Mouse (Mus musculus) heart, embryonic 15.5 days (tissue): Measurements from ENCODE around the gene Ubash3a. TPM values are rescaled to one million over a fixed set of nuclear protein-coding genes. Genes with fewer than 3 reads are reported as not detected.

Source experiments
- ATAC-seq: fragments of 200-750 bp; cut with Nextera tagmentation; replicated peaks from 2 replicates; pipeline ENCODE4 v1.8.0; 2017; ENCODE audit warnings: low read depth, moderate TSS enrichment; ENCODE audit not compliant: insufficient number of reproducible peaks, insufficient read depth, low FRiP score
- H3K27ac ChIP-seq: fragments of 300-500 bp; sonication (generic); 2 replicates; pipeline ENCODE4 v1.5.1; 2015; ENCODE audit warnings: mild to moderate bottlenecking, inconsistent platforms
- H3K27me3 ChIP-seq: fragments of 300-500 bp; sonication (generic); 2 replicates; pipeline ENCODE4 v1.6.1; 2015; ENCODE audit warnings: inconsistent platforms
- H3K36me3 ChIP-seq: fragments of 300-500 bp; sonication (generic); 2 replicates; pipeline ENCODE4 v1.6.1; 2015; ENCODE audit warnings: mild to moderate bottlenecking, inconsistent platforms
- H3K4me1 ChIP-seq: fragments of 300-500 bp; sonication (generic); replicated peaks from 2 replicates; pipeline ENCODE4 v1.6.1; 2015; ENCODE audit warnings: inconsistent platforms
- H3K4me2 ChIP-seq: fragments of 300-500 bp; sonication (generic); 2 replicates; pipeline ENCODE4 v1.6.1; 2015; ENCODE audit warnings: inconsistent platforms, mild to moderate bottlenecking, moderate library complexity
- H3K4me3 ChIP-seq: fragments of 300-500 bp; sonication (generic); 2 replicates; pipeline ENCODE4 v1.5.1; 2015; ENCODE audit warnings: mild to moderate bottlenecking, inconsistent platforms
- H3K9ac ChIP-seq: fragments of 300-500 bp; sonication (generic); 2 replicates; pipeline ENCODE4 v1.6.1; 2015; ENCODE audit warnings: mild to moderate bottlenecking, inconsistent platforms
- H3K9me3 ChIP-seq: fragments of 300-500 bp; sonication (generic); replicated peaks from 2 replicates; pipeline ENCODE4 v1.6.1; 2016; ENCODE audit warnings: inconsistent platforms
- WGBS: fragments of 180-500 bp; shearing (Covaris S2); methylation state at CpG from one replicate; pipeline ENCODE4 v1.1.7; 2015; ENCODE audit warnings: mixed read lengths; 5-methylcytosine and 5-hydroxymethylcytosine counted together
- polyA plus RNA-seq: library from polyadenylated mRNA; unstranded; fragments of >200 nt; fragmentation: Nextera tagmentation; extraction: Ambion mirVana; gene quantifications from 2 replicates; pipeline ENCODE4 v1.2.1, GENCODE M21; 2015

Ubash3a gene
- polyA plus RNA-seq, 1 experiment from 2014 or later, result 0.37 TPM

DNA sequence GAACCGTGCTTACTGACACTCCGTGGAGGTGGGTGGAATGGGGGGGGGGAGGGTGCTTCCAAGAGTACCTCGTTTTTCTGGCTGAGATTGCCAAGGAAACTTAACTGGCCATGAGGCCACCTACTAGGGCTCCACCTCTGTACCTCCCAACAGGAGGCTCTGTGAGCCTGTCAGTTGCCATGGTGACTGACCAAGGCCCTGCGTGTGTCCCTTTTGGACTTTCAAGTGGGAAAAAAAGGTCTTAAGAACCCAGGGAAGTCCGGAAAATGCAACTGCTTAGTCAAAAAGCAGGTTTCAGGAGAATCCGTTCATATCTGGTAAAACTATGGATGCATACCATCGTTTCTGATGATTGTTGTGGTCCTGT is 75.0 kb downstream of the Ubash3a start:
- no peaks in the 10 kb centered on the region for H3K27me3 ChIP-seq
- no peak overlapping the region for H3K4me3 ChIP-seq
- ATAC-seq, result no peak
- H3K9ac ChIP-seq, result no peak overlapping the region
- H3K27ac ChIP-seq, result no peak overlapping the region
- H3K4me2 ChIP-seq, result no peak overlapping the region
- WGBS, result 37% methylated on average over 7 of the region's 7 CpGs
- no peaks in the 10 kb centered on the region for H3K36me3 ChIP-seq
- no peaks in the 10 kb centered on the region for H3K4me1 ChIP-seq
- no peaks in the 10 kb centered on the region for H3K9me3 ChIP-seq

DNA sequence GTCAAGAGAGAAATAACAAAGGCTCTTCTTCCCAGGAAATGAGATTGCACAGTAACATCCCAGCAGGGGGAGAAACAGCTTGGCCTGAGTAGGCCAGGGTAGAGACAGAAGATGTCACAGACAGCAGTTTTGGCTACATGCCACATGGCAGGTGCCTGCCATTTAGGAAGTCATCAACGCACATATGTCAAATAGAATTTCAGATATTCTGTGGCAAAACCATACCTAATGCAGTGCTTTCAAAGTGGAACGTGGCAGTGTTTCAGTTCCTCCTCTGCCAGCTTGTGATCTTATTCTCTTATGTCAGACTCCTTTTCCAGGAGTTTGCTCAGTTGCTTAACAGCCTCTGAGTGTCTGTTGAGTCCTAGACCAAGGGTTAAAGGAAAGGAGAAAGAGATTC is 78.2 kb downstream of the Ubash3a start:
- Histone ChIP-seq H3K4me1 (no peaks in the 10 kb centered on the region), H3K9ac (no peak overlapping the region), H3K27me3 (no peaks in the 10 kb centered on the region), H3K9me3 (no peaks in the 10 kb centered on the region), H3K4me3 (no peak overlapping the region), H3K4me2 (no peak overlapping the region), H3K36me3 (no peaks in the 10 kb centered on the region), H3K27ac (no peak overlapping the region)
- no peak for ATAC-seq
- WGBS, result 71% methylated on average over 2 of the region's 2 CpGs

DNA sequence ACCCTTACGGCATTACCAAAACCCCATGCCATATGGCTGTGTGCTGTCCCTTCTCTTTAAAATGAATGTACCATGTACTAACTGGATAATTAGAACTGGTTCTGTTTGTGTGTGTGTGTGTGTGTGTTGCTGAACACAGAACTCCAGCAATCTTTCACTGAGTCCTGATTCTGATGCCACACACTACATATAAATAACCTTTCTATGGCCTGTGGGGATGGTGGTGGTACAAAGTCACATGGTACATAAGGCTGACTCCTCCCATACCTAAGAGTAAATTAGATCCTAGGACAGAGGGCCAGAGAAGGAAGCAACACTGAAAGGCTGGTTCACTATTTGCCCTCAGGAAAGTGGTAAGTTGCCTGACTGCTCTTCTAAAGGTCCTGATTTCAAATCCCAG is 78.8 kb downstream of the Ubash3a start, which contains the start of gene Slc37a1:
Gene Slc37a1 (plus strand): TSS at position 301 of the 400 bp plus-strand sequence.
- Histone ChIP-seq H3K27ac (no peak within 1 kb of the TSS), H3K9me3 (no peaks in the 10 kb centered on the region), H3K4me2 (no peak within 1 kb of the TSS), H3K4me1 (no peaks in the 10 kb centered on the region), H3K4me3 (no peak within 1 kb of the TSS), H3K27me3 (no peaks in the 10 kb centered on the region), H3K36me3 (no peaks in the 10 kb centered on the region), H3K9ac (no peak within 1 kb of the TSS)
- WGBS, result 96% methylated on average over 1 of the region's 1 CpGs
- ATAC-seq, result no peak

DNA sequence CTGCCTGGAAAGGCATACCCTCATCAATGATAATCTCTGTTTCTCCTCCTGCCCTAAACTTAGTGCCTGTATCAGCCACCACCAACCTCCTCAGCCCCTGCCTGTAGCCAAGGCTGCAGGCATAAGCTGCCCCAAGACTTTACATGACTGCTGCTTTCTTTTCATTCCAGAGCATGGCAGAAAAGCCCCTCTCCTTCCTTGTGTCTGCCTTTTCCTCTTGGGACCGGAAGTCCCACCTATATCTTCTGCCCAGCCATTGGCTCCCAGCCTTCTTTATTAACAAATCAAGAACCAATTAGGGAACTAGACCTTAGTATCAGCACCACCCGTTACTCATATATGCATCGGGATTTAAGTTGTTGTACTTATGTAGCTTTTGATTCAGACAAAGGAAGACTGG is 79.5 kb downstream of the Ubash3a start:
- ATAC-seq, result no peak
- Histone ChIP-seq H3K36me3 (no peaks in the 10 kb centered on the region), H3K9ac (no peak overlapping the region), H3K27me3 (no peaks in the 10 kb centered on the region), H3K4me3 (no peak overlapping the region), H3K4me2 (no peak overlapping the region), H3K4me1 (no peaks in the 10 kb centered on the region), H3K27ac (no peak overlapping the region), H3K9me3 (no peaks in the 10 kb centered on the region)
- 78% methylated on average over 3 of the region's 3 CpGs for whole genome bisulfite sequencing

DNA sequence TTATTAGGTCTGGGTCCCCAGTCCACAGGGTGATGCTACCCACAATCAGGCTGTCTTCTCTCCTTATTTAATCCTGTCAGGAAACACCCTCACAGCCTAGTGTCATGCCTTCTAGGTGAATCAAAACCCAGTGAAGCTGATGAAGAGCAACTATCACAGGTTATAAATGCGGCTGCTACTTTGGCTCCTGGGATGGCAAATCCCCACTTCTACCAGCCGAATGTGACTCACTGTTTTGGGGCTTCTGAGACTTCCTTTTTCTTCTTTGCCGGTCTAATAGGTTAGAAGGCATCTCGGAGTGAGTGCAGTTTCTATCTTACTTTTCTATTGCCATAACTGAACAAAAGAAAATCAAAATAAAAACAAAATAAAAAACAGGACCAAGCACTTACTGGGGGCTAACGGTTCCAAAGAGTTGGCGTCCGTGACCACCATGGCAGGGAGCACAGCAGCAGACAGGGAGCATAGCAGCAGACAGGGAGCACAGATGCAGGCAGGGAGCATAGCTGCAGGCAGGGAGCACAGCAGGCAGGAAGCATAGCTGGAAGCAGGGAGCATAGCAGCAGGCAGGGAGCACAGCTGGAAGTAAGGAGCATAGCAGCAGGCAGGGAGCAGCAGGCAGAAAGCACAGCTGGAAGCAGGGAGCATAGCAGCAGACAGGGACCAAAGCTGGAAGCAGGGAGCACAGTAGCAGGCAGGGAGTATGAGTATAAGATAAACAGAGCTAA is 81.5 kb downstream of the Ubash3a start:
- no peak overlapping the region for H3K4me3 ChIP-seq
- no peaks in the 10 kb centered on the region for H3K36me3 ChIP-seq
- no peak overlapping the region for H3K4me2 ChIP-seq
- WGBS, result 54% methylated on average over 7 of the region's 7 CpGs
- H3K9ac ChIP-seq, result no peak overlapping the region
- H3K9me3 ChIP-seq, result no peaks in the 10 kb centered on the region
- no peaks in the 10 kb centered on the region for H3K4me1 ChIP-seq
- no peak overlapping the region for H3K27ac ChIP-seq
- no peaks in the 10 kb centered on the region for H3K27me3 ChIP-seq
- ATAC-seq, result no peak

DNA sequence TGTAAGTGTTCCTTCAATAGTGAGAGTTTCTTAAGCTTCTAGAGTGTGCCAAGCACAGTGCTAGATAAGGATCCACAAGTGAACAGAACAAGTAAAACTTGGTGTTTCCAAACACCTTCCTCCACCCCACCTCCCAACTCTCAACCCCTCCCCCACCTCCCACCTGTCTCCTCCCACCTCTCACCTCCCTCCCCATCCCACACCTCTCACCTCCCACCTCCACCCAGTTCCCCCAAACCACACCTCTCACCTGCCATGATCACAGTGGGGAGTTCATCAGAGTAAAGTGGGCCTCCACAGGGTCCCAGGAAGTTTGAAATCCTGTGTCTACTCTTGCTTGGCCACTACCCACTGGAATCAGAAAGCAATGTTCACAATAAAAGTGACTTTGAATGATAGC is 82.6 kb downstream of the Ubash3a start:
- ATAC-seq, result no peak
- no peak overlapping the region for H3K27ac ChIP-seq
- no peak overlapping the region for H3K4me2 ChIP-seq
- no peak overlapping the region for H3K9ac ChIP-seq
- H3K4me1 ChIP-seq, result peaks cover 2% of the 10 kb centered on the region
- no peaks in the 10 kb centered on the region for H3K9me3 ChIP-seq
- 0 out of 2 replicates have a peak, but pooled peaks cover 3% of the 10 kb centered on the region for H3K27me3 ChIP-seq
- H3K4me3 ChIP-seq, result no peak overlapping the region
- H3K36me3 ChIP-seq, result no peaks in the 10 kb centered on the region

DNA sequence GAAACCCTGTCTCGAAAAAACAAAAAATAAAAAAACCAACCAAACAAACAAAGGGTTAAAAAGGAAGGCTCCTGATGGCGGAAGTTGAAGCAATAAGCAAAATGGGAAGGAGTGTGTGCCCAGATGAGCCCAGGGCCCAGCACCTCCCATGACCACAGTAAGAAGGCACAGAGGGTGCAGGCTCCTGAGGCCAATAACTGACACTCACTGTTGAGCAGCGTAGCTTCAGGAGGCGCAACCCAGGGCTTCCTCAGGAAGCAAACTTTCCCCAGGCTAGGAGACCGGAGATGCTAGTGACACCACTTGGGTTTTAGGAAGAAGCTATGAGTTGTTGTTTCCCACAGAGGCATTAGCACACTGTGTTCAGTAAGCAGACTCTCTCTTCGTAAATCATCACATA is 83.2 kb downstream of the Ubash3a start:
- Histone ChIP-seq H3K36me3 (no peaks in the 10 kb centered on the region), H3K9ac (no peak overlapping the region), H3K4me3 (no peak overlapping the region), H3K27ac (no peak overlapping the region), H3K27me3 (0 out of 2 replicates have a peak, but pooled peaks cover 3% of the 10 kb centered on the region), H3K9me3 (no peaks in the 10 kb centered on the region), H3K4me2 (no peak overlapping the region), H3K4me1 (peaks cover 8% of the 10 kb centered on the region)
- no peak for ATAC-seq
- WGBS, result 62% methylated on average over 6 of the region's 6 CpGs

DNA sequence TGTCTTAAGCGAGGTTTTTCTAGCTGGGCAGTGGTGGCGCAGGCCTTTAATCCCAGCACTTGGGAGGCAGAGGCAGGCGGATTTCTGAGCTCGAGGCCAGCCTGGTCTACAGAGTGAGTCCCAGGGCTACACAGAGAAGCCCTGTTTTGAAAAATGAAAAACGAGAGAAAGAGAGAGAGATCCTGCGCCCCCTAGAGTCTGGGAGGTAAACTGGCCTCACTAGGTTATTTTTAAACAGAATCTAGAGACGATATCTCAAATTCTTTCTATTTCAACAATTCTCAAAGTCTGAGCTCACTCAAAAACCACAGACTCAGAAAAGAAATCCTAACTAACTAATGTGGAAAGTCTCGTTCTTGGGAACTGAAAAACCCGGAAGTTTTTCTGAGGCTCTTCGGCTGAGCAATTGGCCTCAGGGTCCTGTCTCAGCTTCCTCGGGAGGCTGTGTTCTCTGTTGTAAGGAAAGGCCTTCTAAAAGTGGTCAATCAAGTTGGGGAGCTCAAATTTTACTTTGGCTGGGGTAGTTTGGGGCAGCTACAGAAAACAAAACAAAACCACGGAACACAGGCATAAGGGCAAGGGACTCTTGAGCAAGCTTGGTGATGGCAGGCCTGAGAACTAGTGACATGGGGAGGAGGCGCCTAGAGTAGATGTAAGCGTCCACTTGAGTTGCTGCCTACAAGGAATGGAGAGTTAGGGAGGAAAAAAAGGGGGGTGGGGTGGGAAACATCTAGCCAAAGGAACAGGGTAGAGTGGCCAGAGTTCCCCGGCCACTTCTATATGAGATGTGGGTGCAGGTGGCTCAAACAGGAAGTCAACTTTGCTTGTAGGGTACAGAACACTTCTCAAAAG is 86.9 kb downstream of the Ubash3a start:
- Histone ChIP-seq H3K9me3 (no peaks in the 10 kb centered on the region), H3K4me3 (no peak overlapping the region), H3K27ac (0 out of 2 replicates have a peak overlapping the region, but pooled peaks have one; percentile 9), H3K36me3 (no peaks in the 10 kb centered on the region), H3K4me2 (peak overlapping the region; percentile 93), H3K27me3 (0 out of 2 replicates have a peak, but pooled peaks cover 3% of the 10 kb centered on the region), H3K4me1 (peaks cover 41% of the 10 kb centered on the region), H3K9ac (no peak overlapping the region)
- 75% methylated on average over 15 of the region's 15 CpGs for WGBS
- ATAC-seq, result no peak

DNA sequence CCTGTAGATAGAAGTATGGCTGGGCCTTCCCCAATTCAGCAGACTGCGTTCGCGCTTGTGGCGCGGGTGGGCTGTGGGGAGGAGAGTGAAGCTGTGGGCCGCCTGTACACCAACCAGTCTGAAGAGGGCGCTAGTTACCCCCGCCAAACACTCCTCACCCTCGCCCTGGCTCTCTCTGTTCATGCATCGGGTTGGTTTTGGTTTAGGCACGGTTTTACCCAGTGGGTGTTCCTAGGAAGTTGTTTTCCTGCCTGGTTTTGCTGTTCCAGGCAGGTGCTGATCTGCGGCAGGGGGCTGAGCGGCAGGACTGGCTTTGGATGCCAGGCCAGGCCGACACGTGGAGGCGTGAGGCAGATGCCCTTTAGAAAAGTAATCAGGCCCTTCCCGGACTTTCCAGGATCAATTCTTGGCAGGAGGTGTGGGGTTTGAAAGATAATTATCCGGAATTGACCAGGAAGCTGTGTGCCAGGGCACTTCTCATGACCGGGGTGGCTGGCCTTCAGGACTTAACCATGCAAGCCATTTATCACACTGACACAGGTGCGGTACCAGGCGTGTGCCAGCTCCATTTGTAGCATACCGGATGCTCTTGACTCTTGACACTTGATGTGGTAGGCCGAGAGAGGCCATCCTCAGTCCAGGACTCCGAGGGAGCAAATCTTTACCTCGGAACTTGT is 87.7 kb downstream of the Ubash3a start:
- Histone ChIP-seq H3K27ac (0 out of 2 replicates have a peak overlapping the region, but pooled peaks have one; percentile 63), H3K4me1 (peaks cover 41% of the 10 kb centered on the region), H3K4me3 (peak overlapping the region; percentile 63), H3K36me3 (no peaks in the 10 kb centered on the region), H3K27me3 (0 out of 2 replicates have a peak, but pooled peaks cover 3% of the 10 kb centered on the region), H3K9me3 (no peaks in the 10 kb centered on the region), H3K9ac (peak overlapping the region; percentile 67; the same call in 1 of the 2 replicates), H3K4me2 (peak overlapping the region; percentile 93)
- WGBS, result 23% methylated on average over 25 of the region's 25 CpGs
- ATAC-seq, result no peak

DNA sequence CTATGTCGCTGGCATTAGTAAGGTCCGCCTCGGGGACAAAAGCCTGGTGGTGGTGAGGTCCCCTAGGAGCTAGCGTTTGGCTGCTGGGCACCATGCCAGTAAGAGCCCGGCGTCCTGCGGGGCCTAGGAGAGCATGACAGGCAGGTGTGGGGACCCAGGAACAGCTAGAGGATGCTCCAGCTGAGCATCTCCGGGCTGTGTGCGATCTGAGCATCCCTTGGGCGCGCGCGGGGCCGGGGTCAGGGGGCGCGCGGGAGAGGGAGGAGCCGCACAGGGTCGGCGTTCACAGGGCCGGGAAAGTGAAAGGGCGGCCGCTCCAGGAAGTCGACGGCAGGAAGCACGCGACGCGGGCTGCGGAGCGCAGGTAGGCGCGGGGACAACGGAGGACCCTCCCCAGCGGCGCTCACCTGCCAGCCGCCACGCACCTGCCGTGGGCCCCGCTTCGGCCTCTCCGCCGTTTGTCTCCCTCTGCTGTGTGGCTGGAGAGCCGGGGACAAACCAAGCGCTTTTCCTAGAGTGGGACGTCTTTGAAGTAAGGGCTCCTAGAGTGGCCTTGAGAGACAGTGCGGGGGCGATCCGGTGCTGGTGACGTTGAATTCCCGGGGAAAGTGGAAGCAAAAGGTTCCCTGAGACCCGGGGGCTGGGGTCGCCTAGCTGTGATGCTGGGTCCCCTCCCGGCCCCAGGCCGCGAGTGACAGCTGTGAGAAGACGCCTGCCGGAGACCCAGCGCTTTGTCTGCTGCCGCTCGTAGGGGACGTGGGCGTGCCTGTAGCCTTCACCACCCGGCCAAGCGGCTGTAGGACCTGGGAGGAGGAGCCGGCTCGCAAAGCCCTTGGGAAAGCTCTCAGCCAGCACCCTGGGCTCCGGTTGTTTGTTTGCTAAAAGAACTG is 88.5 kb downstream of the Ubash3a start:
- H3K36me3 ChIP-seq, result no peaks in the 10 kb centered on the region
- WGBS, result 1% methylated on average over 53 of the region's 68 CpGs
- 0 out of 2 replicates have a peak, but pooled peaks cover 3% of the 10 kb centered on the region for H3K27me3 ChIP-seq
- no peaks in the 10 kb centered on the region for H3K9me3 ChIP-seq
- peak overlapping the region; percentile 67 for H3K9ac ChIP-seq
- peak overlapping the region; percentile 93 for H3K4me2 ChIP-seq
- H3K4me1 ChIP-seq, result peaks cover 41% of the 10 kb centered on the region
- peak; percentile 59; the same call in 1 of the 2 replicates for ATAC-seq
- H3K4me3 ChIP-seq, result peak overlapping the region; percentile 63
- H3K27ac ChIP-seq, result peak overlapping the region; percentile 63
